Mouse (Mus musculus) MEL (cell line): ENCODE measurements around the gene Pde10a. TPM values are rescaled to one million over a fixed set of nuclear protein-coding genes. Genes with fewer than 3 reads are reported as not detected.
A peak's percentile ranks its signal among the peaks of the same experiment; 100 is the strongest.

Experiments
- DNase-seq: peaks from one replicate; pipeline ENCODE4 v3.0.0; 2011; ENCODE audit warnings: low read depth, low spot score
- H3K27ac ChIP-seq: 2 replicates; pipeline ENCODE4 v1.5.1; 2012; ENCODE audit warnings: low read depth, mild to moderate bottlenecking, control low read depth, low read length, moderate library complexity; ENCODE audit not compliant: control insufficient read depth
- H3K27me3 ChIP-seq, 2 experiments: fragments of 150-350 bp in 1 of 2; sonication (generic) in 1 of 2; 2 replicates each; pipeline ENCODE4 v1.6.1; 2012; ENCODE audit warnings: low read length in 2 of 2, mild to moderate bottlenecking in 2 of 2, improper control_type of control experiment in 1 of 2, moderate library complexity in 1 of 2; ENCODE audit not compliant: insufficient read depth in 2 of 2, control insufficient read depth in 1 of 2
- H3K36me3 ChIP-seq, 2 experiments: 2 replicates each; pipeline ENCODE4 v1.6.1; 2012 to 2014; ENCODE audit warnings: low read length in 2 of 2, improper control_type of control experiment in 1 of 2, inconsistent platforms in 1 of 2, mild to moderate bottlenecking in 1 of 2; ENCODE audit not compliant: insufficient read depth in 2 of 2, control insufficient read depth in 1 of 2
- H3K4me1 ChIP-seq, 2 experiments: fragments of 150-350 bp in 1 of 2; sonication (generic) in 1 of 2; 2 replicates each; pipeline ENCODE4 v1.6.1; 2012; ENCODE audit warnings: low read length in 2 of 2, improper control_type of control experiment in 1 of 2, mild to moderate bottlenecking in 1 of 2; ENCODE audit not compliant: insufficient read depth in 2 of 2, control insufficient read depth in 1 of 2
- H3K4me3 ChIP-seq, 2 experiments: fragments of 150-350 bp in 1 of 2; sonication (generic) in 1 of 2; 2 replicates each; pipeline ENCODE4 v1.5.1; 2012; ENCODE audit warnings: low read depth in 2 of 2, low read length in 2 of 2, mild to moderate bottlenecking in 2 of 2, moderate library complexity in 2 of 2, control low read depth in 1 of 2, improper control_type of control experiment in 1 of 2; ENCODE audit not compliant: control insufficient read depth in 1 of 2, insufficient read depth in 1 of 2
- H3K79me2 ChIP-seq: 2 replicates; pipeline ENCODE4 v1.6.1; 2012; ENCODE audit warnings: mild to moderate bottlenecking, low read length, moderate library complexity; ENCODE audit not compliant: control insufficient read depth, poor library complexity, insufficient read depth
- H3K9ac ChIP-seq: 2 replicates; pipeline ENCODE4 v1.6.1; 2012; ENCODE audit warnings: low read depth, mild to moderate bottlenecking, control low read depth, low read length, moderate library complexity; ENCODE audit not compliant: control insufficient read depth, poor library complexity, severe bottlenecking
- H3K9me3 ChIP-seq: fragments of 150-350 bp; sonication (generic); replicated peaks from 2 replicates; pipeline ENCODE4 v1.6.1; 2012; ENCODE audit warnings: mild to moderate bottlenecking, low read length, improper control_type of control experiment, moderate library complexity; ENCODE audit not compliant: insufficient read depth
- CHD1 ChIP-seq: IDR thresholded peaks from 2 replicates; pipeline ENCODE4 v1.6.1; 2012; ENCODE audit warnings: low read depth, mild to moderate bottlenecking, inconsistent platforms, low read length, improper control_type of control experiment
- ELF1 ChIP-seq: IDR thresholded peaks from 2 replicates; pipeline ENCODE4 v1.6.1; 2014; ENCODE audit warnings: low read depth, mild to moderate bottlenecking, inconsistent platforms, low read length, improper control_type of control experiment, moderate library complexity
- EP300 ChIP-seq, 2 experiments: IDR thresholded peaks; 2 replicates each; pipeline ENCODE4 v1.6.1; 2011; ENCODE audit warnings: improper control_type of control experiment in 2 of 2, low read length in 2 of 2, low read depth in 1 of 2, mild to moderate bottlenecking in 1 of 2
- ETS1 ChIP-seq: IDR thresholded peaks from 2 replicates; pipeline ENCODE4 v1.6.1; 2012; ENCODE audit warnings: low read depth, mild to moderate bottlenecking, inconsistent platforms, low read length, improper control_type of control experiment, moderate library complexity
- GABPA ChIP-seq: IDR thresholded peaks from 2 replicates; pipeline ENCODE4 v1.6.1; 2012; ENCODE audit warnings: low read depth, mild to moderate bottlenecking, inconsistent platforms, low read length, improper control_type of control experiment, moderate library complexity
- GATA1 ChIP-seq: IDR thresholded peaks from 2 replicates; pipeline ENCODE4 v1.6.1; 2011; ENCODE audit warnings: low read depth, low read length, improper control_type of control experiment
- HCFC1 ChIP-seq: IDR thresholded peaks from 2 replicates; pipeline ENCODE4 v1.6.1; 2012; ENCODE audit warnings: low read depth, mild to moderate bottlenecking, inconsistent platforms, low read length, improper control_type of control experiment, moderate library complexity
- JUND ChIP-seq: IDR thresholded peaks from 2 replicates; pipeline ENCODE4 v1.6.1; 2011; ENCODE audit warnings: low read depth, mild to moderate bottlenecking, improper control_type of control experiment, low read length
- KAT2A ChIP-seq: conservative IDR thresholded peaks from 2 replicates; pipeline ENCODE4 v1.6.1; 2012; ENCODE audit warnings: low read depth, low read length, improper control_type of control experiment, inconsistent platforms
- MAFK ChIP-seq: IDR thresholded peaks from 2 replicates; pipeline ENCODE4 v1.6.1; 2011; ENCODE audit warnings: low read depth, mild to moderate bottlenecking, low read length, improper control_type of control experiment, borderline replicate concordance
- MAX ChIP-seq: IDR thresholded peaks from 2 replicates; pipeline ENCODE4 v1.6.1; 2011; ENCODE audit warnings: low read length, improper control_type of control experiment
- MYC ChIP-seq: IDR thresholded peaks from 2 replicates; pipeline ENCODE4 v1.6.1; 2011; ENCODE audit warnings: low read depth, mild to moderate bottlenecking, low read length, improper control_type of control experiment, moderate library complexity
- POLR2A ChIP-seq, 2 experiments: IDR thresholded peaks; 2 replicates each; pipeline ENCODE4 v1.6.1; 2011 to 2012; ENCODE audit warnings: low read length in 2 of 2, mild to moderate bottlenecking in 2 of 2, control low read depth in 1 of 2, improper control_type of control experiment in 1 of 2, low read depth in 1 of 2, moderate library complexity in 1 of 2; ENCODE audit not compliant: control insufficient read depth in 1 of 2, insufficient read depth in 1 of 2, poor library complexity in 1 of 2
- RAD21 ChIP-seq: IDR thresholded peaks from 2 replicates; pipeline ENCODE4 v1.6.1; 2011; ENCODE audit warnings: mild to moderate bottlenecking, low read depth, low read length, improper control_type of control experiment
- RCOR1 ChIP-seq: IDR thresholded peaks from 2 replicates; pipeline ENCODE4 v1.6.1; 2012; ENCODE audit warnings: low read depth, mild to moderate bottlenecking, inconsistent platforms, low read length, improper control_type of control experiment
- SIN3A ChIP-seq: IDR thresholded peaks from 2 replicates; pipeline ENCODE4 v1.6.1; 2012; ENCODE audit warnings: low read length, improper control_type of control experiment, inconsistent platforms
- TAL1 ChIP-seq: IDR thresholded peaks from 2 replicates; pipeline ENCODE4 v1.6.1; 2012; ENCODE audit warnings: mild to moderate bottlenecking, inconsistent platforms, low read length, moderate library complexity, mixed read lengths
- TCF12 ChIP-seq: IDR thresholded peaks from 2 replicates; pipeline ENCODE4 v1.6.1; 2014; ENCODE audit warnings: low read depth, mild to moderate bottlenecking, inconsistent platforms, low read length, improper control_type of control experiment, moderate library complexity
- UBTF ChIP-seq: IDR thresholded peaks from 2 replicates; pipeline ENCODE4 v1.6.1; 2012; ENCODE audit warnings: low read depth, mild to moderate bottlenecking, inconsistent platforms, low read length, improper control_type of control experiment, moderate library complexity, borderline replicate concordance; ENCODE audit not compliant: insufficient read depth
- USF2 ChIP-seq, 2 experiments: IDR thresholded peaks; 2 replicates each; pipeline ENCODE4 v1.6.1; 2011 to 2012; ENCODE audit warnings: improper control_type of control experiment in 2 of 2, low read length in 2 of 2, borderline replicate concordance in 1 of 2, inconsistent platforms in 1 of 2, low read depth in 1 of 2, mild to moderate bottlenecking in 1 of 2; ENCODE audit not compliant: insufficient read depth in 1 of 2
- ZC3H11A ChIP-seq: IDR thresholded peaks from 2 replicates; pipeline ENCODE4 v1.6.1; 2012; ENCODE audit warnings: low read depth, mild to moderate bottlenecking, inconsistent platforms, low read length, improper control_type of control experiment
- ZKSCAN1 ChIP-seq: IDR thresholded peaks from 2 replicates; pipeline ENCODE4 v1.6.1; 2012; ENCODE audit warnings: low read depth, mild to moderate bottlenecking, inconsistent platforms, low read length, improper control_type of control experiment, moderate library complexity
- ZMIZ1 ChIP-seq: IDR thresholded peaks from 2 replicates; pipeline ENCODE4 v1.6.1; 2012; ENCODE audit warnings: low read depth, mild to moderate bottlenecking, inconsistent platforms, low read length, improper control_type of control experiment, moderate library complexity
- polyA plus RNA-seq, 2 experiments: library from polyadenylated mRNA; stranded (reverse) in 1 of 2; unstranded in 1 of 2; fragments of >175 nt in 1 of 2; fragments of >200 nt in 1 of 2; gene quantifications; 2 replicates each; pipeline versions ENCODE4 v1.2.1 to v1.2.4; 2012; ENCODE audit warnings: low replicate concordance in 2 of 2, low read depth in 1 of 2; ENCODE audit not compliant: insufficient read length in 2 of 2, insufficient read depth in 1 of 2, missing spikeins in 1 of 2
- total RNA-seq: library from RNA; depleted of rRNA; stranded (reverse); fragments of 300-350 nt; gene quantifications from 2 replicates; pipeline ENCODE4 v1.2.3, GENCODE M21; 2012

Pde10a gene
- total and polyA plus RNA-seq, 3 experiments: 3.1 to 6.9 TPM; not detected in 1

GRCm38 (mm10) chr17:8791561-8791960 lies 266.4 kb downstream of the Pde10a start:
- TF ChIP-seq ETS1 (no peak), RAD21 (no peak), MYC (no peak), KAT2A (no peak)
- Histone ChIP-seq H3K9me3 (no peaks in the 10 kb centered on the region), H3K4me3 (no peak overlapping the region), H3K36me3 (no peaks in the 10 kb centered on the region; a peak in 1 of 4 replicates), H3K9ac (no peak overlapping the region), H3K27me3 (no peaks in the 10 kb centered on the region), H3K79me2 (no peaks in the 10 kb centered on the region), H3K27ac (no peak overlapping the region), H3K4me1 (no peaks in the 10 kb centered on the region; a peak in 1 of 4 replicates)
- DNase-seq: no peak

DNA sequence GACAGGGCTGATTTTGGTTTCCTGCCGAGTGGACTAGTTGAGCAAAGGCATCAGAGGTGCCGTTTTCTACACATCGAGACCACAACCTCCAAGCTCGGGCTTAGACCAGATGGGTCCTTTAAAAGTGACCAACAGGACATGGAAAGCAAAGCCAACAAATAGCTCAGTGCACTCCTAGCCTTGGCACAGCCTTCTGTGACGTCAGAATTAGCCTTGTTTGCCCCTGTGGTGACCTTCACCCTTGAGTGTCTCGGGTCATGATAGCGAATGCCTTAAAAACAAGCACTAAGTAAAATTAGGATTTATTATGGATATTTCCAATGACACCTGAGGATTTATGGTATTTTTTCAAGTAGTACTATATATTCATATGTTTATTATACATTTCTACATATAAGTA lies 267.4 kb downstream of the Pde10a start:
- Histone ChIP-seq H3K79me2 (no peaks in the 10 kb centered on the region), H3K4me3 (no peak overlapping the region), H3K27me3 (no peaks in the 10 kb centered on the region), H3K9ac (no peak overlapping the region), H3K27ac (no peak overlapping the region), H3K36me3 (peaks cover 0 to 3% of the 10 kb centered on the region in 2 experiments; a peak in 2 of 4 replicates), H3K9me3 (no peaks in the 10 kb centered on the region), H3K4me1 (peaks cover 1 to 2% of the 10 kb centered on the region in 2 experiments; a peak in 3 of 4 replicates)
- TF ChIP-seq ETS1 (no peak), TAL1 (no peak), RCOR1 (no peak), ELF1 (no peak), HCFC1 (no peak), POLR2A (IDR thresholded peaks at IDR 0.05; ENCODE audit: control insufficient read depth in 1 of 2, insufficient read depth in 1 of 2, low read depth in 1 of 2, low read length in 2 of 2, poor library complexity in 1 of 2) (no peak), ZKSCAN1 (no peak), GATA1 (no peak), ZMIZ1 (no peak), ZC3H11A (no peak), GABPA (no peak), UBTF (no peak), USF2 (IDR thresholded peaks at IDR 0.05; ENCODE audit: borderline replicate concordance in 1 of 2, insufficient read depth in 1 of 2, low read depth in 1 of 2, low read length in 2 of 2) (no peak)
- DNase-seq: no peak

DNA sequence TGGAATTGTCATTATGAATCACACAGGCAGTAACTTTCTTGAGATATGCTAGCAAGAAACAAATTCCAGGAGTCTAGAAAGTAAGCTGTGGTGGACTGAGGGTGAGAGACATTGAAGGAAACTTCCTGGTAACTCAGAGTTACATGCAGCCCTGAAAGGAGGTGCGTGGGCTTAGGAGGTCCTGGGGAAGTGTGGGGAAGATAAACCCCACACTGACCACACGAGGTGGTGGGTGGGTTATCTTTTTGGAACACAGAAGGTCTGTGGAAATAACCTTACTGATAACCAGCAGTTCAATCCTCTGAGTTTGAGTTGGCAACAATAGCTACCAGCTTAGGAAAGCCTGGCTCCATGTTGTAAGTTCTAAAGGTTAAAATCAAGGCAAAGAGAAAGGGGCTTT lies 272.5 kb downstream of the Pde10a start:
- DNase-seq: peak; percentile 62
- peaks cover 2 to 8% of the 10 kb centered on the region in 2 experiments for H3K4me1 ChIP-seq
- TF ChIP-seq JUND: 0 out of 2 replicates have a peak, but pooled peaks have one; percentile 31
- TF ChIP-seq EP300 (IDR thresholded peaks at IDR 0.05; ENCODE audit: low read depth in 1 of 2, low read length in 2 of 2): peak; percentile 93 to 94
- TF ChIP-seq SIN3A: peak; percentile 53; the same call in 1 of the 2 replicates
- peak; percentile 90 for TF ChIP-seq TCF12
- TF ChIP-seq ETS1: peak; percentile 51
- peak; percentile 64; the same call in 1 of the 2 replicates for TF ChIP-seq RCOR1
- no peak for TF ChIP-seq CHD1
- TF ChIP-seq MAFK: peak; percentile 30; the same call in 1 of the 2 replicates
- TF ChIP-seq TAL1: peak; percentile 94
- peak; percentile 88 for TF ChIP-seq GATA1
- no peak for TF ChIP-seq MAX
- H3K4me3 ChIP-seq: no peak overlapping the region
- no peaks in the 10 kb centered on the region for H3K27me3 ChIP-seq
- H3K9ac ChIP-seq: no peak overlapping the region
- no peaks in the 10 kb centered on the region for H3K79me2 ChIP-seq
- peaks cover 0 to 5% of the 10 kb centered on the region in 2 experiments; a peak in 2 of 4 replicates for H3K36me3 ChIP-seq
- no peaks in the 10 kb centered on the region for H3K9me3 ChIP-seq
- H3K27ac ChIP-seq: no peak overlapping the region
